Mouse (Mus musculus) CD4-positive, CD25-positive, alpha-beta regulatory T cell, adult 2 months (primary cell): ENCODE data around the gene Tmem117.

ENCODE experiments used
- DNase-seq: peaks from one replicate; pipeline ENCODE4 v3.0.0-alpha.2; 2012; ENCODE audit warnings: low read depth, low spot score

The Tmem117 gene

DNA sequence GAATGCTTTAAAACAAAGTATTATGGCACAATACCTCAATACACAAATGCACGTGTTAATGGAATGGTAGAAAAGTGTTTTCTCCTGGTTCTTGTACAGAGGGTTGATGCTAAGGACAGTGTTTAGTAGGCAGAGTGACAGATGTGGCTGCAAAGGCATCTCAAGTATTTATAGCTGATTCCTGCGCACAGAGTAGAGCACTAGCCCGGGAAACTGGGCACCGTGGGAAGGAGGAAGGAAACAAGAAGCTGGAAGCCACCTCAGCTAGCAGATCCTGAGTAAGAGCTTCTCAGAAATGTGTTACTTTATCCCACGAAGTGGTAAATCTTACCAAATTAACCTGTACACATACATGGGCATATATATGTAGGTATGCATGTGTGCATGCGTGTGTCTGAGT is 395.4 kb downstream of the Tmem117 start:
- DNase-seq = no peak

DNA sequence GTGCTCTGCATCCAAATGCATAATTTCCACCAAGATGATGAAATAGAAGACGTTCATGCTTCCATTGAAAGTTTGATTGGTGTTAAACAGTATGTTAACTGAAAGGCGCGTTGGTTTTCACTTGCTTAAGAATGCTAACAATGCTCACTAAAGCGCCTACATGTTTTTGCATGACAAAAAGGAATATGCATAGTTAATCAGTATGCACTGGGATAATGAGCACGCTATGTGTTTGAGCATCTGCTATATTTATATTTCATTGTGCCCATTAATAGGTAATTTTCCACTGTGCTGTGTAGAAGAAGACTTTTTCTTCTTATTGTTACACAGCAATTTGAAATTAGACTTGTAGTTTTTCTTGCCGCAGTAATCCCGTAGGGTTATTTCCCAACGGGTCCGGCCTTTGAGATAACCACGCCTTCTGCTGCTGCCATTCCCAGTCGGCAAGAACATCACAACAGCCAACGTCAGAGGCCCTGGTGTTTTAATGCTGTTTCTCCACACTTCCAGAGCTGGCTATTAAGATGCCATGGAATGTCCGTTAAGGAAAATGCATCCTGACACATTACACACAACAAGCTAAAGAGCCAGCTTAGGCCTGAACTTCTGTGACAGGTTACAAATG is 399.9 kb downstream of the Tmem117 start:
- DNase-seq = no peak

DNA sequence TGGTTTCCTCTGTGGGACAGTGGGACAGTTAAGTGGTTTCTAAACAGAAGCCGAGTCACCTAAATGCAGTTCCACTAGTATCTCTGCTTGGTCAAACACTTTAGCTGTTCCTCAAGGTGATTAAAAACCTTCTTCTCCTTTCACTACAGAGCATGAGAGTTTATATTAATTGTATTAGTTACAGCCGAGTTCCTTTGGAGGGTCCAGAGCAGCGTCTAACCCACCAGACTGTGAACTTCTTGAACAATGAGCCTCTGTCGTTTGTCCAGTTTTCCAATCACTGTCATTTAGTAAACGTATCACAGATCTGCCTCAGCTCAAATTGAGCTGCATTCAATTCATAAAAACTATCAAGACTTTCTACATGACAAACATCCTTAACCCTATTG is 400.4 kb downstream of the Tmem117 start:
- DNase-seq = no peak

DNA sequence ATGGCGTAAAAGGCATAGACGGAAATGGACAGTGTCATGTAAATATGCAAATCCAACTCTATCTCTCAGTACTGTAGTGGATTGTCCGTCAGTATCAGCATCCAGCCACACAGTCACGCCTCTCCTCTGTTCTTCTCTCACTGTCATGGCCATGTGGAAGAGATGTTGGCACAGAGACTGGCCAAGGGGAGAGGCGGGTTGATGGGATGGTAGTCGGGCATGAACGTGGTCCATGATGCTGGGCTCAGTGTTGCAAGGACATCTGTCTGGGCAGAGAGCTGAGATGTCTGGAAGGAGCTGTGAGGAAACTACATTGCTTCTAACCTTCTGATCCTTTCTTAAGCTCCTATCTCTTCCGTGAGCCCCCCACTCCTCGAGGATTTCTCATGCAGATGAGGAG is 413.4 kb downstream of the Tmem117 start:
- DNase-seq = no peak

DNA sequence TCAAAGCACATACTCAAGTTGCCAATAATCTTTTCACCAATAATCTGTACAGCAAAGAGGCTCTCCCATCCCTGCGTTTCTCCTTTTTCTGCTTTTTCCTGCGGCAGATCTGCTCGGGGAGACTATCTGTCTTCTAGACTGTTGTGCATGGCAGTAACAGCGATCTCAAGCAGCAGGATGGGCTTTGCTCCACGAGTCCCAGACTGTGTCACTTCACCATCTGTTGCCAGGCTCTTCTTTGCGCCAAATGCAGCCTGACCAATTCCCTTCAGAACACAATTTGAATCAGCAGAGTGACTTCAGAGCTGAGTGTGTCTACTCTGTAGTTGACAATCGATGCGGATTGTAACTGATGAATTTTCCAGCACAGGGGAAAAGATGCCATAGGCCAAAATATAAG is 415.0 kb downstream of the Tmem117 start:
- DNase-seq = no peak

DNA sequence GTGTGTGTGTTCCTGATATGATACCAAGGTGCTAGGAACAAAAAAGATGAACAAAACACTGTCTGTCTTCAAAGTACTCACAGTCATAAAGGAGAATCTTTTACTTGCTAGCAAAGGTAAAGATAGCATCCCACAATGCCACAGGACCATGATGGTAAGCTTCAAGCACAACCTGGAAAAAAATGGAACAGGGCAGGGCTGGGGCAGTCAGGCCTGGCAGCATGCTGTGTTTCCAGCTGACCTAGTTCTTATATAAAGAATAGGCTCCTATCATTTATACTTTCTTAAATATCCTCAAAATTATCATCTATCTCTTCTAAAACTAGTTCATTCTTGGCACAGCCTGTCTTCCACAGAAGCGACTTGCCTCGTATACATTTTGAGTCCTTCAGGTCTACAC is 418.5 kb downstream of the Tmem117 start:
- DNase-seq = no peak

DNA sequence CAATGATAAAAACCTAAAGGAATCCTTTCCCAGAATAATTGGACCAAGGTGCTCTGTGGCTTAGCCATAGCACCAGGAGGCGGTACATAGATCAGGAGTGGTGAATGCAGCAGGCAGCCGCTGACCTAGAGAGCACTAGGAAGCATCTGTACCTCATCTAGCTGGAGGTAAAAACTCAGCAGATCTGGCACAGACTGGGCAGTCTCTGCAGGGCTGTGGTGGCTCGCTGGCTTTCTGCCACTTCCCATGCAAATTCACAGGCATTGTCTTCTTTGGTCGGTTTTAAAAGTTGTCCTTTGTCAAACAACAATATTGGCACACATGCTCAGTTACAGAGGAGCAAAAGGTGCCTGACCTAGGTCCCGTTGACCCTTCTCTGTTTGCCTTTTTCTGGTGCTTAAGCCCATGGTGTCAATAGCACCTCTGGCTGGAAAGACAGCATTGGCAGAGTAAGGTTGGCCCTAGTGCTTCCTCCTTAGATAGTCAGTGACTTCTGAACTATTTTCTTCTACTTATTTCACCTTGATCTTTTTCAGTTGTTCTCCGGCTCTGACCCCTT is 420.2 kb downstream of the Tmem117 start:
- DNase-seq = no peak

DNA sequence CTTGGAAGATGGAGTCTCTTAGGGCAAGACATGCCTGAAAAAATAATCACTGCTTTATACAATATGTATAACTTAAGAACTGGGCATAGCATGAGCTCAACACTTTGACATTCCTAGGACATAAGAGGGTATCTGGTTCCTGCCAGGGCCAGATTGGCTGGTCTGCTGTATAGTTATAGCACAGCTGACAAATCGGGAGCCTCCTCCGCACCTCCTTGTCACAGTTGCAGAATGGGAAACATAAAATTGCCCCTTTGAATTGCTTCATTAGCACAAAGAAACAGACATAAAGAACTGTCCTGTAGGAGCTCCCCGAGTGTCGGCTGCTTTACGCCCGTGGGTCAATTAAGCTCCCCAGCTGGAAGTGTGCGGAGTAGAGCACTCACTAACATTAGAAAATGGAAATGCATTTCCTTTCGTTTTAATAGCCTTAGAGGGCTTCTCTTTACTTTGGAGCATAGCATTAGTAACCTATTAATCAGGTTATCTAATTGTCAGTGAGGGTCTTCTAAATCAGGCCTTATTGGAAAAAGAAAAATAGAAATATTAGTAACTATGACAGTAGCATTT is 426.1 kb downstream of the Tmem117 start:
- DNase-seq = no peak

DNA sequence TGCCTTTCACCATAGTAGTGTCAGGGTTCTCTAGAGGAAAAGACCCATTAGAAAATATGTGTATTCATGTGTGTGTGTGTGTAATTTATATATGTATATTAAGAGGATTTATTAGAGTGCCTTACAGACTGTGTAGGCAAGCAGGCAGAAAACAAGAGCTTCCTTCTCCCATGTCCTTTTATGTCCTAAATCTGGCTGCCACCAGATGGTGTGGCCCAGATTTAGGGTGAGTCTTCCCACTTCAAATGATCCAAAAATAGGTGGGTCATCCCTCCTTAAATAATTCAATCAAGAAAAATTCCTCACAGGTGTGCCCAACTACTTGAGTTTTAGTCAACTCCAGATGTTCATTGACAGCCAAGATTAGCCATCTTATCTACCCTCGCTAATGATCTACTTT is 439.0 kb downstream of the Tmem117 start:
- no peak for DNase-seq

DNA sequence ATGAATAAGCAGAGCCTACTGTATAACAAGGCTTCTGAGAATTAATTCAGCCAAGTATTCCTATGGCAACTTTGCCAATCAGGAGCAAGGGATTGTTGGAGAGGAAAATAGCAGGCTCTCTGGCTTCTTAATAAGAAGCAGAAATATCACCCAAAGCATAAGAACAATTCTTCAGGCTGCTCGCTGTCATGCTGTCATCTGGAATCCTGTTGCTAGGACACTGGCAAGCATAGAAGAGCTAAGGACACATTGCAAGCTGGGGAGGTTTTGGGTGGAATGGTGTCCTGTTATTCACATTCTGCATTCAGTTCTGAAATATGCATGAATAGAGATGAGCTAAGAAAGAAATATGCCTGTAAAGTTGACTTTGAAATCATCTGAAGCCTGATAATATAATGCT is 439.8 kb downstream of the Tmem117 start:
- no peak for DNase-seq

DNA sequence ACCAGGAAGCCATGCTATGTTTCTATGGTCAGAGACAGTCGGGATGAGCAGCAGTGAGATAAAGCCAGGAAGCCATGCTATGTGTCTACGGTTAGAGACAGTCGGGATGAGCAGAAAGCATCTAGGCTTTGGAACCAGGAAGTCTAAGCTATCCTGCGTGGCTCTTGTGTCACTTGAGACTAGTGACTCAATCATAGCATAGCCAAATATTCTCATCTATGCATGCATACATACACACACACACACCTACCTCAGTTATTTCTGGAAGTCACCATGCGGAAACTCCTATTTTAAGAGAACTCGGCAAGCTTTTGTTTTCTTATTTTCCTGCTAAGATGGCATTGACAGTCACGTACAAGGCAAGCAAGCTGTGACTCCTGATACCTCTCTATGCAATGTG is 441.8 kb downstream of the Tmem117 start:
- DNase-seq = no peak

DNA sequence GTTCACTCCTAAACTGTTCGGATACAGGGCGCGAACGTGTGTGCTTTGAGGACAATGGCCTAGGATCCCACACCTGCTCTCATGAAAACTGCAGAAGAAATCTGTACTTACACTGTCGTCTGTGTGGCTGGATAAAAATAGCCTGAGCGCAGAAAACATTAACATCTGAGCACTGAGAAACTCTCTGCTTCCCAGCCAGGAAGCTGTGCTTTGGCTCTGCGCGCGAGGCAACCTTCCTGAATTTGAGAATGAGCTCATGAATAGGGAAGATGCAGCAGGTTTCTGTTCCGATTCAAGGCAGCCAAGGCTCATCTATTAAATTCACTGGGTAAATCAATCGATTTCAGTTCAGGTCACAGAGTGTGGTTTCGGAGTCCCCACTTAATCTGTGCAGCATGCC is 446.3 kb downstream of the Tmem117 start:
- no peak for DNase-seq

DNA sequence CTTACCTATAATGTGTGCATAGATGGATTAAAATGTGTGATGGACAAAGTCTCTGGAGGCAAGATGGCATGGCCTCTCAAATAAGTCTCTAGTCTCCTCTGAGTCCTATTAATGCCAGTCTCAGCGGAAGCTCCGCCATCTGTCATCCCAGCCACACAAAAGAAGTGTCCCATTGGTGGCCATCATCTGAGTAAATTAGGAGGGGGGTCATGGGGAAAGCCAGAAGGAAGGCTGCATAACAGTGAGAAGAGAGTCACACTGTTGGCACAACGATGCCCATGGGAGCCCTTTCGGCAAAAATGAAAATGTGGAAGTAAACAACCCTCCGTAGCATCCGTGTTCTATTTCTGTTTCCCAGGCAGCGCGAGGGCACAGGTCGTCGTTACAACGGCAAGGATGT is 452.6 kb downstream of the Tmem117 start:
- DNase-seq = no peak

DNA sequence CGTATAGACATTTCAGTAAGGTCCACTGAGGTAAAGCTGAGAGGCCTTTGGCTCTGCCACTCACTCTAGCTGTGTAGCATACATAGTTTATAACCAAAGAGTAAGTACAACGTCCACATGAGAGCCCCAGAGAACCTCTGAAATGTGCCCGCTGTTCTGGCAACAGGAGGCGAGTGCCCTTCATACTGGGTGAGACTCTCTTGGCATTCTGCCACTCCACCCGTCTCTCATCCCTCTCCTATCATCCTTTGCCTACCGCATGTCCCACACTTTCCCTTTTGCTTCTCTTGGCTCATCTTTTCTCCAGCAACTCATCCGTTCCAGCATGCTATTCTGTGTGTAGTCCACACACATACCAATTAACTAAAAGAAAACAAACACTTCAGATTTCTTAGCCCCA is 456.9 kb downstream of the Tmem117 start:
- DNase-seq = no peak

DNA sequence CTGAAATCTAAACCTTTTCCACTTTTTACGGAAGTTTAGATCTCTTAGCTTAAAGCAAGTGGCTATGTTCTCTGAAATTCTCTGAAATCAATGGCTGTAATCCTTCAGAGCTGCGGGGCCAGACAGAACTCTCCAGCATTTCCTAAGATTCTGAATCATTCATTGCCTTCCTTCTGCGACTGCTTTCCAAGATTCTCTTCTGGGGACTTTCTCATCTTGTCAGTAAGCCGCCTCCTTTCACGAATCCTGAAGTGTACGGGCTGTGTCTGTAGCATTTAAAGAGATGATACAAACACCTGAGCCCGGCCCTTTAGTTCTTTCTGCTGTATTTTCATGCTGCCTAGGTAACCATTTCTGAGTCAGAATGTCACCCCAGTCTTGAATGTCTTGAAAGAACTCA is 471.1 kb downstream of the Tmem117 start:
- DNase-seq = no peak

DNA sequence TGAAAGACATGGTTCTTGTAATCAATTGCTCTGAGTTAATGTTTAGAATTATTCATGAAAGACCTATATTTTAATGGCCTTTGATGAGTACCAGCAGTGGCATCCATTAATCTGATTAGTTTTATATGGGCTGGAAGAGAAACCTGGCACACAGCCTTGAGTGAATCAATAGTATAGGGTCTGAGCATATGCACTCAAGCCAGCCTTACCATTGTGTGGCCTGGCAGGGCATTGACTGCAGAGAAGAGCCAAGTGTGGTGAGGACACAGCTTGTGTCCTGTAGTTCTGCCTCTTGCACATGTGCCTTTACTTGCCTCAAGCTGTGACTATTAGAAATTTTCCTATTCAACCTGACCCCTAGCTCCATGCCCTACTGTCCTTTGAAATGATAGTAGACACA is 472.5 kb downstream of the Tmem117 start:
- DNase-seq = no peak

DNA sequence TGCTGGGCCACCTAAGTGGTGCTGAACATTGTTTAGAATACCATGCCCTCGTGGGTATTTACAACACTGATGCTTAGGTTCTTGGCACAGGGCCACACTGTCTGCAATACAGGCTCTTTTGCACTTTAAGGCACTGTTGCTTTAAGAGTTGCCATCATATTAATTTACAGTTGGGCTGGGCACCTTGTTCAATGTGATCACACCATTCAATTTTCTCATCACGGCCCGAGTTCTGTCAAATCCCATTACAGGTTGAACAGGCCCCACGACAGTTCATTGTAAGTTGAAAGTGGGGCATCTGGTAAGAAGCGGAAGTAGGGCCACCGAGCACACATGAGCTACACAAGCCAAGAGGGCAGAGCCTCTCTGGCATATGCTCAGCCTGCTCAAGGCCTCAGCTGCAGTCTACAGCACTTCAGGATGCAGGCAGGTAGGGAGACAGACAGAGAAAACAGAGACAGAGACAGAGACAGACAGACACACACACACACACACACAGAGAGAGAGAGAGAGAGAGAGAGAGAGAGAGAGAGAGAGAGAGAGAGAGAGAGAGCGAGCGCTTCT is 478.3 kb downstream of the Tmem117 start:
- no peak for DNase-seq

DNA sequence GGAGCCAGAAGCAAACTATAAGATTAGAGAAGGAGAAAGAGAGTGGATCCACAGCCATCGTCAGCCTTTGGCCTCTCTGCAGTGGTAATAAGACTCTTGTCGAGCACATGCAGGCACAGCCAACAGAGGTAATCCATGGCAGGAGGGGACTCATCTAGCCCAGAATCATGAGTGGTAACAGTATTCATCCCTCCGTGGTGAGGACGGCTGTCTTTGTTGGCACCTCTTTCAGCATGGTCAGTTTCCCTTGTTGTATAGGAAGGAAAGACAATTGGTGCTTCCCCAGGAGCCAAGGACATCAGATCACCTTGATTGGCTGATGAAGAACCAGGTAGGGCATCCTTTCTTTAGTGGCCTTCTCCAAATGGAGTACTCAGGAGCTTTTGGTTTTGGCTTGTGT is 479.6 kb downstream of the Tmem117 start:
- DNase-seq = no peak

DNA sequence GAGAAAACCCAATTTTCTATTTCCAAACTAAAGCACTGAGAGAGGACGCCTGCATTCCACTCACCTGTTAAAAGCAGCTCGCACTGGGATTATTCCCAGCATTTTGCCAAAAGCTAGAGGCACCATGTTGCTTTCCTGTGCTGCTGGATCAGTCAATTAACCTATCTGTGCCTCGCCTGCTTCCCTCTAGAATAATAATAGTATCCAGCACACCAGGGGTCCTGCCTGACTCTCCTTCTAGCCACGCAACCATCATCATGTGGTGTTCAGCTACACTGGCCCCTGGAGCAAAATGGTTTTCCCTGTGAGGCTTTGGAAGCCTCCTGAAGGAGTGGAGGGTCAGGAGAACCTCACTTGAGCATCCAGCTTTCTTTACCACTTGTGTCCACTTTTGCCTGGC is 502.4 kb downstream of the Tmem117 start:
- DNase-seq = no peak

DNA sequence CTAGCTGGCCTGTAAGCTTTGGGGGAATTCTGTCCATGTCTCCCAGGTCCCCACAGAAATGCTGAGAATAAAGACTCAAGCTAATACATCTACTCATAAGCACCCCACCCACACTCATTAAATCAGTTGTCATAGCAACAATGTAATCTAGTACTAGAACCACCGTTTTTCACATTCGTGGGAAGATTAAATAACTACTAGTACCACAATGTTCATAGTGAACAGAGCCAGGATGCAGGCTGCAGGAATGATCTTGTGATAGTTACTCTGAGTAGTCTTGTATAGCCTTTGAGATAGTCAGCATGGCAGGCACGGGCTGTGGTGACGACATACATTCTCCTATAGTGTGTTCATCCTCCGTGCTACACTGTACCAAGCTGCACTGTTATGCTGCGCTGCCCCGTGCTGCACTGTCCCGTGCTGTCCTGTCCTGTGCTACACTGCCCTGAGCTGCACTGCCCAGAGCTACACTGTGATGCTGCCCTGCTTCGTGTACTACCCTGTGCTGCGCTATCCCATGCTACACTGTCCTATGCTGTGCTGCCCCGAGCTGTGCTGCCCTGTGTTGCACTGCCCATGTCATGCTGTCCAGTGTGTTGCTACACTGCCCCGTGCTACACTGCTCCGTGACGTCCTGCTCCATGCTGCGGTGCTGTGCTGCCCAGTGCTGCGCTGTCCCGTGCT is 507.0 kb downstream of the Tmem117 start:
- DNase-seq = no peak

DNA sequence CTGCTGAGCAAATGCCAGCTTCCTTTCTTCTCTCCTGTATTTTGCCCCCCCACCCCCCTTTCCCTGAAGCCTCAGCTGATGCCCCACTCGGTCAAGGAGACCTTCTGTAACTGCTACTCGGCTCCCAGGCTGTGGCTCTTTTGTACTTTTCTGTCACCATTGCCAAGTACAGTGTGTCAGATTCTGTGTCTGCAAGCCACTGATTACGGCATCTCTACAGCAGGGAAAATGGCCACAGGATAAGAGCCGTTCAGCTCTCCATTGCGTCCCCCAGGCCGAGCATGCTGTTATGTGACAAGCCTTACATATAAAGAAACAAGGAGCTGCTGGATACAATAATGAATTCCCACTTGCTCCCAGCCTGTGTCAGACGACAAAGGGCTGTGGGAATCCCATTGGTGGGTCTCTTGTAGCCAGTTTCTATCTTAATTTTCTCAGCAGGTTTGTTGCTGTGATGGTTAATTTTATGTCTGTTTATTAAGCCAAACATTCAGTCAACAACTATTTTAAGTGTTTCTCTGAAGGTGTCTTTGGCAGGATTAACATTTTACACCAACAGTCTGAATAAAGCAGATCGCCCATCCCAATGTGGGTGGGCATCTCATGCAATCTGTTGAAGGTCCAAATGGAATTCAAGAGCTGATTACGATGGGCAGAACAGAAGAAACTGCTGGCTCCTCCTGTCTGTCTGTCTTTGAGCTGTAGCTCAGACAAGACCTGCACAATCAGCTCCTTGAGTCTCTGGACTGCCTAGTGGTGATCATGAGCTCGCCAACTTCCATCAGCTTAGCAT is 508.2 kb downstream of the Tmem117 start:
- DNase-seq = no peak
